Mouse (Mus musculus) midbrain, embryonic 13.5 days (tissue): ENCODE results near the gene Sgca. TPM values are rescaled to one million over a fixed set of nuclear protein-coding genes. Genes with fewer than 3 reads are reported as not detected.
"Not testable (repeated sequence)": the region's sequence is repeated elsewhere in the genome, so short reads cannot be mapped to it uniquely, and the experiment has no call there.

ENCODE experiments used
- ATAC-seq: fragments of 200-750 bp; cut with Nextera tagmentation; 2 replicates; pipeline ENCODE4 v1.8.0; 2017; ENCODE audit warnings: mild to moderate bottlenecking, moderate TSS enrichment, moderate library complexity
- H3K27ac ChIP-seq: fragments of 300-500 bp; sonication (generic); 2 replicates; pipeline ENCODE4 v1.5.1; 2015; ENCODE audit warnings: inconsistent platforms, mild to moderate bottlenecking, moderate library complexity
- H3K27me3 ChIP-seq: fragments of 300-500 bp; sonication (generic); 2 replicates; pipeline ENCODE4 v1.6.1; 2015; ENCODE audit warnings: mild to moderate bottlenecking, inconsistent platforms
- H3K36me3 ChIP-seq: fragments of 300-500 bp; sonication (generic); 2 replicates; pipeline ENCODE4 v1.6.1; 2015; ENCODE audit warnings: mild to moderate bottlenecking, inconsistent platforms
- H3K4me1 ChIP-seq: fragments of 300-500 bp; sonication (generic); replicated peaks from 2 replicates; pipeline ENCODE4 v1.6.1; 2015; ENCODE audit warnings: inconsistent platforms
- H3K4me2 ChIP-seq: fragments of 300-500 bp; sonication (generic); replicated peaks from 2 replicates; pipeline ENCODE4 v1.6.1; 2015; ENCODE audit warnings: moderate library complexity, mild to moderate bottlenecking, inconsistent platforms
- H3K4me3 ChIP-seq: fragments of 300-500 bp; sonication (generic); replicated peaks from 2 replicates; pipeline ENCODE4 v1.5.1; 2015; ENCODE audit warnings: mild to moderate bottlenecking, inconsistent platforms
- H3K9ac ChIP-seq: fragments of 300-500 bp; sonication (generic); replicated peaks from 2 replicates; pipeline ENCODE4 v1.6.1; 2015; ENCODE audit warnings: mild to moderate bottlenecking, inconsistent platforms
- H3K9me3 ChIP-seq: fragments of 300-500 bp; sonication (generic); 2 replicates; pipeline ENCODE4 v1.6.1; 2016; ENCODE audit warnings: mild to moderate bottlenecking, inconsistent platforms
- WGBS: fragments of 180-500 bp; shearing (Covaris S2); methylation state at CpG from one replicate; pipeline ENCODE4 v1.1.7; 2015; 5-methylcytosine and 5-hydroxymethylcytosine counted together
- polyA plus RNA-seq: library from polyadenylated mRNA; unstranded; fragments of >200 nt; fragmentation: Nextera tagmentation; extraction: Ambion mirVana; gene quantifications from 2 replicates; pipeline ENCODE4 v1.2.1, GENCODE M21; 2015

The Sgca gene
- polyA plus RNA-seq, 1 experiment from 2014 or later: 0.17 TPM

DNA sequence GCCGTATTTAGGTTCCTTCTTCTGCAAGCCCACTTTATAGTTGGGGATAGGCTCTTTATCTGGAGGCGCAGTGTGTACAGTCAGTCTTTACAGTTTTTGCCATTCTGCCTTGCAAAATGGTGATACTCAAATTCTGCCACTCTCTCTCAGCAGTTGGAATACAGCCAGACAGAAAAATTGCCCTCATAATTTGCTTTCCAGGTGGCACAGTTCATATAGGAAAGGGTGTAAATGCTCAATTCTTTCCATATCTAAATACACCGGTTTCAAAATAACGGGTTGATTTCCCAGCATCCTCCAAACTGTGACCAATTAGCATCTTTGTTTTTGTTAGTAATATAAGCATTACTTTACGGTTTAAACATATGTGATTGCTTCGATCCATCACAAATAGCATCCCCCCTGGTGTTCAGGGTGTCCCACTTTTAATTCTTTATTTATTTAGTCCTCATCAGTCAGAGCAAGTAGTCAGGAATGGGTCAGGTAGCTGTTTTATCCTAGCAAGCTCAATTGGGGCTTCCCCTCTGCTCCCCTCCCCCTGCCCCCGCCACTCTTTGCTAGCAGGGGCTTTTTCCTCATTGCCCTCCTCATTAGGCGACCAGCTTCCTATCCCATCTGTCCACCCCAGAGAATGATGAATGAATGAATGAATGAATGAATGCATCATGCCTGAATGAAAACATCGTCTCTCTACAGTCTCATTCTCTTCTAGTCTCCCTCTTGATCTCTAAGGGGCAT is 2.2 kb upstream of the Sgca start:
- H3K9me3 ChIP-seq: no peaks in the 10 kb centered on the region
- peak overlapping the region; percentile 12 for H3K4me3 ChIP-seq
- WGBS: 39% methylated on average over 9 of the region's 9 CpGs
- H3K4me2 ChIP-seq: peak overlapping the region; percentile 44
- H3K27ac ChIP-seq: peak overlapping the region; percentile 88
- H3K36me3 ChIP-seq: no peaks in the 10 kb centered on the region
- peak; percentile 66 for ATAC-seq
- H3K4me1 ChIP-seq: peaks cover 14% of the 10 kb centered on the region
- no peaks in the 10 kb centered on the region for H3K27me3 ChIP-seq
- H3K9ac ChIP-seq: peak overlapping the region; percentile 53

DNA sequence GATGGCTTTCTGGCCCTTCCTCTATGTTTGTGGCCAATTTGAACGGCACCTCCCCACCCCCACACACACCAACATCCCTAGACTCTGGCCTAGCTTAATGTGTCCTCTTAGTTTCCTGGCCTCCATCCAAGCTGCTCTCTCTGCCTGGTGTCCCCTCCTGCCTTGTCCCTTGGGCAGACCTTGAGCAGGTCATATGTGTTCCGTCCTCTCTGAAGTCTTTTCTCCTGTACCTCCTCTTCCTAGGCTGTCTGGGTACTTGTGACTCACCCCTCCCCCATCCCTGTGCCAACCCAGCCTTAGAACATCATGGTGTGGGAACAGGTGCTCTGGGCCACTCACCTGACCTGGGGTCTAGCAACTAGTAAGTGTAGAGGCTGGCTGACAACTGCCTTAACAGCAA is 1.2 kb downstream of the Sgca start:
- Histone ChIP-seq H3K4me1 (peaks cover 25% of the 10 kb centered on the region), H3K27ac (no peak overlapping the region), H3K9me3 (no peaks in the 10 kb centered on the region), H3K9ac (no peak overlapping the region), H3K4me2 (no peak overlapping the region), H3K27me3 (no peaks in the 10 kb centered on the region), H3K4me3 (no peak overlapping the region), H3K36me3 (no peaks in the 10 kb centered on the region)
- WGBS: 84% methylated on average over 2 of the region's 2 CpGs
- ATAC-seq: no peak

DNA sequence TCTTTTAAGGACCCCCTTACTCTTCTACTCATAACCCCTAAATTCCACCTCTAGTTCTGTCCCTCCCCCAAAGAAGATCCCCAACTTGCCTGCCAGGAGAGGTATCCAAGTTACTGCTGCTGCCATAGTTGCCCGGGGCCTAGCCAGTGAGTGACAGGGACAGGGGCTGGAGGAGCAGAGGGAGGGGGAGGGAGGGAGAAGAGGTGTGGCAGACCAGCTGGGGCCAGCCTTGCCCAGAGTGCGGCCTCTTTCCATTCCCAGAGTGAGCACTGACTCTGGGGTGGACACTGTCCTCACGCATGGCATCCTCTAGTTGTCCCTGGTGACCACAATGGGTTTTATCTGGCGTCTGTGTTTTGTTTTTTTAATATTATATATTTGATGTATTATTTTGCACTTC is 2.8 kb downstream of the Sgca start:
- no peaks in the 10 kb centered on the region for H3K36me3 ChIP-seq
- no peak overlapping the region for H3K9ac ChIP-seq
- no peak overlapping the region for H3K4me2 ChIP-seq
- no peak for ATAC-seq
- no peak overlapping the region for H3K4me3 ChIP-seq
- H3K9me3 ChIP-seq: no peaks in the 10 kb centered on the region
- H3K27me3 ChIP-seq: no peaks in the 10 kb centered on the region
- no peak overlapping the region for H3K27ac ChIP-seq
- 37% methylated on average over 4 of the region's 4 CpGs for whole genome bisulfite sequencing
- H3K4me1 ChIP-seq: peaks cover 18% of the 10 kb centered on the region

DNA sequence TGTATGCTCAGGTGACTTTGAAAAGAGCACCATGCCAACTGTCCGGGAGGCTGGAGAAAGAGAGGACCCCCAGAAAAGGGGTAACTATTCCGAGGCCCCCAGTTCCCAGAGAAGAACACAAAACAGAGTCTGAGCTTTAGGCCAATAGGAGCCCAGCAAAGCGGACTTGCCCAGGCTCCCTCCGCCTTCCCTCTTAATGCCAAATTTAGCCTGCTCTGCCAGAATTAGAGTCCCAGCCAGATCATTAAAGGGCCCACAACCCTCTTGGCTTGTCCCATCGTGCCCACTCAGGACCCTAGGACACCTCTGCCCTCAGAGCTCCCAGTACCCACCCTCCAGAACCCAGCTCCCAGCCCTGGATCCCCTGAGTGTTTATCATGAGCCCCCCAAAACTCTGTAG is 3.2 kb downstream of the Sgca start:
- Histone ChIP-seq H3K27me3 (no peaks in the 10 kb centered on the region), H3K4me2 (no peak overlapping the region), H3K9me3 (no peaks in the 10 kb centered on the region), H3K36me3 (no peaks in the 10 kb centered on the region), H3K9ac (no peak overlapping the region), H3K4me3 (no peak overlapping the region), H3K4me1 (peaks cover 13% of the 10 kb centered on the region), H3K27ac (no peak overlapping the region)
- WGBS: 58% methylated on average over 5 of the region's 5 CpGs
- ATAC-seq: no peak

DNA sequence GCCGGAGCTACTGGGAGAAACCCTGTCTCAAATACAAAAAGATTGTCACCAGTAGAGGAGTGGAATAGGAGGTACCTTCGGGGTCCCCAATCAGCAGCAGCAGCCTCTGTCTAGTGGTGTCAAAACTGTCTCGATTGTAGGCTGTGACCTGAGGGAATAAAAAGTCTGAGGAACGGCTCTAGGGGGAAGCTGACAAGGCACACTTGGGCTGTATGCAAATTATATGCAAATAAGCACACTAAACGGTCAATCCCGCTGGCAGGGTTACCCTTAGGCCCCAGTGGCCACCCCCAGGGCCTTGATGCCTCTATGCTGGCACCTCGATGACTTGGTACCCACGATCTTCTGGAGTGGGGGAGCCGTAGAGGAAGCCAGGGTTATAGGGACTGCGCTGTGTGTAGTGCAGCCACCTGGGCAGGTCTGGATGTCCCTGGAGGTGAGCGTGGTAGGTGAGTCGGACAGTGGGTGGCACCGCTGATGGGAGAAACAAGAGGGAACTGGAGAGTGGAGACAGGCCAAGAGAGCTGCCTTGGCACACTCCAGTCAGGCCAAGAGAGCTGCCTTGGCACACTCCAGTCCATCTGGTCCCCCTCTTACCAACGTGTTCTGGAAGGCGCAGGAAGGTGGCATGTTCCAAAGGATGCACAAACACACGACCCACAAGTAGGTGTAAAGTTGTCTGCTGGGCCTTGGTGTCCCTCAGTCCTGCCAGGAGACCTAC is 4.1 kb downstream of the Sgca start:
- H3K27me3 ChIP-seq: no peaks in the 10 kb centered on the region
- WGBS: 67% methylated on average over 16 of the region's 16 CpGs
- H3K9me3 ChIP-seq: no peaks in the 10 kb centered on the region
- H3K36me3 ChIP-seq: no peaks in the 10 kb centered on the region
- peaks cover 12% of the 10 kb centered on the region for H3K4me1 ChIP-seq
- no peak overlapping the region for H3K4me2 ChIP-seq
- ATAC-seq: 0 out of 2 replicates have a peak, but pooled peaks have one; percentile 25
- no peak overlapping the region for H3K27ac ChIP-seq
- no peak overlapping the region for H3K4me3 ChIP-seq
- H3K9ac ChIP-seq: no peak overlapping the region

DNA sequence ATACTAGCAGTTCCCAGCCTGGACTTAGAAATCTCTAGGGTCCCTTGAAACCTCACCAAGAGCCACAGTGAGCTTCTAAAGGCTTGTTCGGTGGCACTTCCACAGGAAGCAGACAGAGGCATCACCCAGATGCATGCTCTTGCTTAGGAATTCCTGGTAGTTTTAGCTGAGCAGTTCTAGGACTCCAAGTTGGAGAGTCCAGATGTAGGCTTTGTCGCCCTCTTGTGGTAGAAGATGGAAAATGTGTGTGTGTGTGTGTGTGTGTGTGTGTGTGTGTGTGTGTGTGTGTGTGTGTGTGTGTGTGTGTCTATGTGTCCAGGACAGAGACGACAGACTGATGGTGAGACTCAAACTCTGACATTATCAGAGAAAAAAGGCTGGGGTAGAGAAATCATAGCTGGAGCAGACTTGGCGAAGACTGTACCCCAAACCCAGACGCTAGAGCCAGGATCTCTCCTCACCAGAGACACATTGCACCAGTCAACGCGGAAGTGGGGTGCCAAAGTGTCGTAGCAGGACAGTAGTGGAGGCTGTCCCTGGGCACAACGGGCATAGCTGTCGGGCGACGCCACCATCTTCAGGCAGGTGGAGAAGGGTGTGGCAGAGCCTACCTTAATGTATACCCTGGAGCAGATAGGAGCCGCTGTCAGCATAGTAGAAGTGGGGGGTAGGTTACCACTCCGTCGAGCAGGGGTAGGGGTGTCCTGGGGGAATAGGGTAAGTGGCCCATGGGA is 5.8 kb downstream of the Sgca start:
- WGBS: 64% methylated on average over 15 of the region's 15 CpGs
- no peaks in the 10 kb centered on the region for H3K36me3 ChIP-seq
- no peak overlapping the region for H3K4me2 ChIP-seq
- H3K9me3 ChIP-seq: no peaks in the 10 kb centered on the region
- no peaks in the 10 kb centered on the region for H3K27me3 ChIP-seq
- H3K9ac ChIP-seq: no peak overlapping the region
- H3K4me3 ChIP-seq: no peak overlapping the region
- H3K27ac ChIP-seq: no peak overlapping the region
- peak; percentile 43; the same call in 1 of the 2 replicates for ATAC-seq
- H3K4me1 ChIP-seq: peaks cover 12% of the 10 kb centered on the region

DNA sequence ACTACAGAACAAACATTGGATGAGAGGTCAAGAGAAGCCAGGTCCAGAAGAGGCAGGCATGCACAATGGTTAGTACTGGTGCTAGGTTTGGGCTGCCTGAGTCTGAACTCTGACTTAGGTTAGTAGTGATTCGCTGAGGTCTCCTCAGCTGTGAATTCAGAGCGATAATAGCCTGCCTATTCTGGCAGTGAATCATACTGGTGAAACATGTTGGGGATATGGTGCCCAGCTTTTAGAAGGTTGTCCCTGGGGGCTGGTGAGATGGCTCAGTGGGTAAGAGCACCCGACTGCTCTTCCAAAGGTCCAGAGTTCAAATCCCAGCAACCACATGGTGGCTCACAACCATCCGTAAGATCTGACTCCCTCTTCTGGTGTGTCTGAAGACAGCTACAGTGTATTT is 6.4 kb downstream of the Sgca start:
- 95% methylated on average over 4 of the region's 4 CpGs for WGBS
- not testable (repeated sequence) for H3K9me3 ChIP-seq, H3K9ac ChIP-seq, H3K4me3 ChIP-seq, H3K4me2 ChIP-seq, H3K27me3 ChIP-seq, ATAC-seq, H3K36me3 ChIP-seq, H3K27ac ChIP-seq
- H3K4me1 ChIP-seq: peaks cover 12% of the 10 kb centered on the region

DNA sequence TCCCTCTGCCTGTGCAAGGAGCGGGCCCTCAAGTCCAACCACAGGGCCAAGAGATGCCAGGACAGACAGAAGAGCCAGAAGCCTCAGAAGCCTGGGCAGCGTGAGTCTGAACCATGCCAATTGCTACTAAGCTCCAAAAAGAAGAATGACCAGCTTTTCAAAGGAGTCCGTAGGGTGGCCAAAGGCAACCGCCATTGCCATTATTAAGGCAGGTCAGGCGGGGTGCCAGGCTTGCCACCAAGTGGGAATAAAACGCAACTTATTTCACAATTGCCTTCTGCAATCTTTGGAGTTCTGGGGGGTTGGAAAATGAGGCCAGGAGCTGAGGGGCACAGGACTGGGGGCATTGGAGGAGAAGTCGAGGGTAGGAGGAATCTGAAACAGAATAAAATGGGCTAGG is 7.9 kb downstream of the Sgca start:
- Histone ChIP-seq H3K9me3 (no peaks in the 10 kb centered on the region), H3K9ac (no peak overlapping the region), H3K27me3 (no peaks in the 10 kb centered on the region), H3K4me1 (peaks cover 10% of the 10 kb centered on the region), H3K4me2 (no peak overlapping the region), H3K36me3 (no peaks in the 10 kb centered on the region), H3K4me3 (no peak overlapping the region), H3K27ac (no peak overlapping the region)
- WGBS: 83% methylated on average over 7 of the region's 7 CpGs
- ATAC-seq: no peak

DNA sequence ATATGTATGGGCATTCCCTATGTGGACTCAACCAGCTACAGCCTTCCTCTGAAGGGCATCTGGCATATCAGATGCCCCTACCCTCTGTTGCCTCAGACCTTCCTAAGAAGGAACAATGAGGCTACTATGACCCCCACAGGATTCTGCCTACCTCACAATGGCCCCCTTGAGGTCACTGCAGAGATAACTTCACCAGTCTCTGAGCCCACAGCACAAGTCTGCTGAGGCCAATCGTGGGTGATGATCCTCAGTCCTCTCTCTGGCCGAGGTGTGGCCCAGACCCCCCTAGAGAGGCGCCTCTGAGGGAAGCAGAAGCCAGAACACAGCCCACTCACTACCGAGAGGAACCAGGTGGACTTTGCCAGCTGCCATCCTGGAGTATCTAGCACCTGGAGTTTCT is 8.7 kb downstream of the Sgca start, which contains the start of gene Hils1:
Gene Hils1, plus strand, starts transcription at position 175 of the 400 bp plus-strand sequence.
- no peak within 1 kb of the TSS for H3K27ac ChIP-seq
- no peak for ATAC-seq

DNA sequence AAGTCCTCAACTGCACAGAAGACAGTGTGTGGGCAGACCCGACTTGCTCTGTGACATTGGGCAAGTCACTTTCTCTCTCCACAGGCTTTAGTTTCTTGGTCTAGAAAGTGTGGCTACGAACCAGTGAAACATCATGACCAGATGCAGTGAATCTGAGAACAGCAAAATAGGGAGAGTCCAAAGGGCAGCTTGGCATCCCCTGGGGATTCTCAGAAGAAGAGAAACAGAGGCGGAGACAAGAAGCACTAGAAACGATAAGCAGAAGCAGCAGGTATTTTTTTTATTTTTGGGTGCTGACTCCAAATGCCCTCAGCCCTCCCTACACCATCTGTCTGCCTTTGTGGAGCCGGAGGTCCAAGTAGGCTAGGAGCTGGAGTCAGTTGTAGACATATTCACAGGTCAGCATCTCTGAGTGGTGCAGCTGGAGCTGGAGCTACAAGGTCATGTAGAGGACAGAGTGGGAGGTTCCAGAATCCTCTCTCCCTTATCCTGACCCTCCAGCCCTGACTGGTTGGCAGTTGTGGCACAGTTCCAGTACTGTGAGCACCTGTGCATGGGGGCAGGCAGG is 13.5 kb downstream of the Sgca start:
- peaks cover 7% of the 10 kb centered on the region for H3K4me1 ChIP-seq
- no peak overlapping the region for H3K4me2 ChIP-seq
- no peak overlapping the region for H3K9ac ChIP-seq
- H3K4me3 ChIP-seq: no peak overlapping the region
- no peaks in the 10 kb centered on the region for H3K36me3 ChIP-seq
- H3K27ac ChIP-seq: no peak overlapping the region
- H3K27me3 ChIP-seq: no peaks in the 10 kb centered on the region
- no peaks in the 10 kb centered on the region for H3K9me3 ChIP-seq
- ATAC-seq: no peak
- 81% methylated on average over 5 of the region's 5 CpGs for WGBS

More for the DNA sequence above, 8.7 kb downstream of the Sgca start, which contains the start of gene Hils1:
- Histone ChIP-seq H3K4me1 (peaks cover 7% of the 10 kb centered on the region), H3K9ac (no peak within 1 kb of the TSS), H3K4me3 (no peak within 1 kb of the TSS), H3K36me3 (no peaks in the 10 kb centered on the region), H3K27me3 (no peaks in the 10 kb centered on the region), H3K4me2 (no peak within 1 kb of the TSS), H3K9me3 (no peaks in the 10 kb centered on the region)
- WGBS: 55% methylated on average over 4 of the region's 4 CpGs

DNA sequence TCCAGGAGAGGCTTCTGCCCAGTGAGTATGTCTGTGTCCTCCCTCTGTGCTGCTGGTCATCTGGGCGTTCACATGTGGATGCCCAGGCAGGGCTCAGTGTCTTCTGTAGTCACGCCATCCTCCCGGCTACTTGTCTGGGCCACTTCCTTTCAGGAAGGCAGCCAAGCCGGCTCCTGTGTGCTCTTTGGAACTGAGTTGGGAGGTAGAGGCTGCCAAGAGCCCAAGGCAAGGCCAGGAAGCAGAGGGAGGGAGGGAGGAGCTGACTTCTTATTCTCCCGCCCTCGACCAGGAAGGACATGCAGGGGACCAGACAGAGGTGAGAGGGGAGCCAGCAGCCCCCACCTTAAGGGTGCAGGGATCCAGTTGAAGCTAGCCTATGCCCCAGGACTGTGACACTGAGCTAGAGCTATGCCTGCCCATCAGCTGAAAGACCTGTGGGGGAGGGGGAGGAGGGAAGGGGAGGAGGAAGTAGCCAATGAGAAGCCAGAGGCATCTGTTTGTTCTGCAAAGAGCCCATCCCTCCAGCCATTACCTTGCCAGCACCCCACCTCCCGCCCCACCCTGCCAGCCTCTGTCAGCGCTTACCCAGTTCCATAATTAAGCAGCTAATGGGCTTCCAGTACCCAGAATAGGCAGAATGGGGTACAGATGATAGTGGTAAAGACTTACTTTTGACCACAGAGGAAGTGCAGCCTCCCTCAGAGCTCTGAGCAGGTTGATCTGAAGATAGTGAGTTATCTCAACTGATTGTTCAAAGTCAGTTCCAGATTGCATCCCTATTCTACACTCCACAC is 17.9 kb downstream of the Sgca start:
- Histone ChIP-seq H3K27ac (no peak overlapping the region), H3K4me2 (no peak overlapping the region), H3K4me3 (no peak overlapping the region), H3K4me1 (peaks cover 11% of the 10 kb centered on the region), H3K27me3 (no peaks in the 10 kb centered on the region), H3K9ac (no peak overlapping the region), H3K36me3 (no peaks in the 10 kb centered on the region), H3K9me3 (no peaks in the 10 kb centered on the region)
- WGBS: 21% methylated on average over 8 of the region's 8 CpGs
- ATAC-seq: peak; percentile 70
